In genomic region chr6:101198943-101199298, GRCm38 (mm10) we compare ENCODE assay signal across 8 mouse cellular contexts.
A peak's percentile ranks its signal among the peaks of the same experiment; 100 is the strongest.
DNase-seq lines count a peak whose midpoint lies in the region; ATAC-seq and TF ChIP-seq lines count a peak whose summit lies in the region.

No protein-coding gene starts in this region.

- peaks cover 5 to 20% of the 10 kb centered on the region in 2 experiments for H3K4me1 ChIP-seq in heart, embryonic 14.5 days (ENCODE audit: control insufficient read depth in 2 of 2, insufficient read depth in 2 of 2, low read length in 2 of 2)
- H3K4me1 ChIP-seq in heart, adult 2 months (ENCODE audit: control insufficient read depth, insufficient read depth, low read length) = no peaks in the 10 kb centered on the region
- peaks cover 23% of the 10 kb centered on the region for H3K4me1 ChIP-seq in midbrain, embryonic 11.5 days (ENCODE audit: control insufficient read depth, insufficient read depth, low read length)

- 0 out of 2 replicates have a peak overlapping the region, but pooled peaks have one; percentile 6 for H3K4me2 ChIP-seq in heart, embryonic 14.5 days (ENCODE audit: low read length)
- H3K4me2 ChIP-seq in midbrain, embryonic 11.5 days = peak overlapping the region; percentile 78

- intact Hi-C loops in heart, adult 2 months (cut with DNase I) = loop anchor here (1.0 kb wide), 1 partner anchor 317 kb away; no protein-coding TSS in a partner anchor

- no peaks in the 10 kb centered on the region for H3K36me3 ChIP-seq in heart, embryonic 14.5 days (ENCODE audit: control insufficient read depth, insufficient read depth, low read length)
- no peaks in the 10 kb centered on the region for H3K36me3 ChIP-seq in heart, adult 2 months (ENCODE audit: control insufficient read depth, insufficient read depth, low read length)
- H3K36me3 ChIP-seq in midbrain, embryonic 11.5 days (ENCODE audit: control insufficient read depth, insufficient read depth, low read length) = no peaks in the 10 kb centered on the region

- DNase-seq in heart, adult 2 months = no peak
- peak; percentile 59 for DNase-seq in Muller cell, postnatal 12 days (ENCODE audit: inconsistent ontology term)
- peak; percentile 92 for DNase-seq in midbrain, embryonic 11.5 days (ENCODE audit: low spot score, missing footprints)
- no peak for DNase-seq in adrenal gland, postnatal 14 days
- no peak for DNase-seq in thymus, adult 18-20 months
- DNase-seq in spleen, postnatal 36 days (ENCODE audit: low spot score in 2 of 2) = no peak

- no peaks in the 10 kb centered on the region for H3K79me2 ChIP-seq in heart, adult 2 months (replicated peaks; ENCODE audit: control insufficient read depth, insufficient read depth, low read length)

- WGBS in heart, embryonic 14.5 days = 35% methylated on average over 8 of the region's 8 CpGs
- 43% methylated on average over 8 of the region's 8 CpGs for WGBS in heart, adult 2 months
- WGBS in midbrain, embryonic 11.5 days = 12% methylated on average over 8 of the region's 8 CpGs

- H3K9ac ChIP-seq in heart, embryonic 14.5 days (ENCODE audit: low read length) = 0 out of 2 replicates have a peak overlapping the region, but pooled peaks have one; percentile 11
- H3K9ac ChIP-seq in heart, adult 2 months (ENCODE audit: low read depth, low read length) = no peak overlapping the region
- peak overlapping the region; percentile 44 for H3K9ac ChIP-seq in midbrain, embryonic 11.5 days (ENCODE audit: low read length)

- TF ChIP-seq CTCF in heart, adult 2 months (IDR thresholded peaks at IDR 0.05) = no peak

- no peak for TF ChIP-seq POLR2A in heart, adult 2 months (IDR thresholded peaks at IDR 0.05; ENCODE audit: insufficient read depth, low read depth, low read length)

- no peaks in the 10 kb centered on the region; the same call in 1 of the 2 replicates for H3K27me3 ChIP-seq in heart, embryonic 14.5 days (ENCODE audit: control insufficient read depth, insufficient read depth, low read length)
- no peaks in the 10 kb centered on the region for H3K27me3 ChIP-seq in heart, adult 2 months (ENCODE audit: control insufficient read depth, insufficient read depth, low read length)
- no peaks in the 10 kb centered on the region for H3K27me3 ChIP-seq in midbrain, embryonic 11.5 days (ENCODE audit: control insufficient read depth, insufficient read depth, low read length)

- no peak overlapping the region for H3K27ac ChIP-seq in heart, embryonic 14.5 days (replicated peaks in 1 of 2; ENCODE audit: control insufficient read depth in 1 of 2, insufficient read depth in 1 of 2, low read depth in 2 of 2, low read length in 2 of 2)
- H3K27ac ChIP-seq in heart, adult 2 months = no peak overlapping the region
- peak overlapping the region; percentile 58 for H3K27ac ChIP-seq in midbrain, embryonic 11.5 days (ENCODE audit: low read depth, low read length)

- H3K9me3 ChIP-seq in heart, embryonic 14.5 days (ENCODE audit: control insufficient read depth, low read length) = no peaks in the 10 kb centered on the region
- no peaks in the 10 kb centered on the region for H3K9me3 ChIP-seq in midbrain, embryonic 11.5 days (ENCODE audit: control insufficient read depth, low read length)

- no peak overlapping the region for H3K4me3 ChIP-seq in heart, embryonic 14.5 days (ENCODE audit: control insufficient read depth in 1 of 2, insufficient read depth in 1 of 2, low read depth in 1 of 2, low read length in 2 of 2)
- H3K4me3 ChIP-seq in heart, adult 2 months = no peak overlapping the region
- peak overlapping the region; percentile 31 for H3K4me3 ChIP-seq in midbrain, embryonic 11.5 days (ENCODE audit: low read depth, low read length)

- ATAC-seq in heart, embryonic 14.5 days (ENCODE audit: insufficient number of reproducible peaks, insufficient read depth, low FRiP score, low read depth) = no peak
- ATAC-seq in frontal cortex, adult (ENCODE audit: low TSS enrichment) = peak; percentile 36
- ATAC-seq in midbrain, embryonic 11.5 days (ENCODE audit: low FRiP score) = peak; percentile 70

- TF ChIP-seq EP300 in heart, adult 2 months (IDR thresholded peaks at IDR 0.05; ENCODE audit: insufficient read depth, low read depth, low read length) = no peak

Comparison
In these comparisons a context has a peak if more than half of its experiments do, and no peak if none do; other contexts are left out.
1. DNase-seq: peak in Muller cell, postnatal 12 days (single experiment) and midbrain, embryonic 11.5 days (single experiment); none in heart, adult 2 months (0 of 2), adrenal gland, postnatal 14 days (single experiment), thymus, adult 18-20 months (0 of 2) and spleen, postnatal 36 days (0 of 2).